Mouse (Mus musculus): ENCODE results near the gene Pqlc3. TPM values are rescaled to one million over a fixed set of nuclear protein-coding genes. Genes with fewer than 3 reads are reported as not detected.

Pqlc3 gene
- polyA plus RNA-seq, 1 experiment from 2014 or later, result 1.8 TPM

DNA sequence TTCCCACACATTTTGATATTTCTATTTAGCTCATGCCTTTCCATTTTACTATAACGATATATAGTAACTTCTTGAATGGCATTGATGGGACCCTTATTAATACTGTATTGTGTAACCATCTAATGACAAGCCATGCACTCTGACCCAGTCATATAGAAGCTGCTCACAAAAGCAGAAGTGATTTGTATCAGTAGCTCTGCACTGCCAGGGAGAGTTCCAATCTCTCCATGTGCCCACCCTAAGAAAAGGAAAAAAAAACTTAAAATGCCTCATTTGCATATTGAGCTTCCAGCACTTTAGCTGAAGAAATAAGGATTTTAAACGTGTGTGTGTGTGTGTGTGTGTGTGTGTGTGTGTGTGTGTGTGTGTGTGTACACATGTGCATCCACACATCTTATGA lies 7.9 kb downstream of the Pqlc3 start:
- Histone ChIP-seq H3K9ac (replicated peaks; ENCODE audit: low read depth, low read length) (no peak overlapping the region), H3K27me3 (replicated peaks; ENCODE audit: control insufficient read depth, insufficient read depth, low read length) (no peaks in the 10 kb centered on the region), H3K4me2 (ENCODE audit: low read length) (no peak overlapping the region), H3K36me3 (ENCODE audit: control insufficient read depth, insufficient read depth) (no peaks in the 10 kb centered on the region), H3K27ac (ENCODE audit: low read length) (no peak overlapping the region), H3K4me3 (replicated peaks; ENCODE audit: low read length) (no peak overlapping the region), H3K9me3 (ENCODE audit: control insufficient read depth, low read length) (no peaks in the 10 kb centered on the region), H3K4me1 (replicated peaks; ENCODE audit: control insufficient read depth, insufficient read depth, low read length) (no peaks in the 10 kb centered on the region)
- 81% methylated on average over 2 of the region's 2 CpGs for WGBS
- no peak for ATAC-seq

- ATAC-seq, result no peak
- no peaks in the 10 kb centered on the region for H3K36me3 ChIP-seq (ENCODE audit: control insufficient read depth, insufficient read depth)
- H3K4me1 ChIP-seq (replicated peaks; ENCODE audit: control insufficient read depth, insufficient read depth, low read length), result no peaks in the 10 kb centered on the region
- H3K4me3 ChIP-seq (replicated peaks; ENCODE audit: low read length), result no peak overlapping the region
- no peak overlapping the region for H3K4me2 ChIP-seq (ENCODE audit: low read length)
- no peaks in the 10 kb centered on the region for H3K27me3 ChIP-seq (replicated peaks; ENCODE audit: control insufficient read depth, insufficient read depth, low read length)
- no peak overlapping the region for H3K9ac ChIP-seq (replicated peaks; ENCODE audit: low read depth, low read length)
- H3K27ac ChIP-seq (ENCODE audit: low read length), result no peak overlapping the region
- H3K9me3 ChIP-seq (ENCODE audit: control insufficient read depth, low read length), result no peaks in the 10 kb centered on the region
- 51% methylated on average over 2 of the region's 2 CpGs for WGBS
Measured at GRCm38 (mm10) chr12:16991376-16991775, 8.8 kb downstream of the Pqlc3 start.

- Histone ChIP-seq H3K4me1 (replicated peaks; ENCODE audit: control insufficient read depth, insufficient read depth, low read length) (no peaks in the 10 kb centered on the region), H3K4me2 (ENCODE audit: low read length) (no peak overlapping the region), H3K9ac (replicated peaks; ENCODE audit: low read depth, low read length) (no peak overlapping the region), H3K36me3 (ENCODE audit: control insufficient read depth, insufficient read depth) (peaks cover 9% of the 10 kb centered on the region; the same call in 1 of the 2 replicates), H3K4me3 (replicated peaks; ENCODE audit: low read length) (no peak overlapping the region), H3K27ac (ENCODE audit: low read length) (no peak overlapping the region), H3K9me3 (ENCODE audit: control insufficient read depth, low read length) (no peaks in the 10 kb centered on the region), H3K27me3 (replicated peaks; ENCODE audit: control insufficient read depth, insufficient read depth, low read length) (no peaks in the 10 kb centered on the region)
- 100% methylated on average over 1 of the region's 1 CpGs for WGBS
- no peak for ATAC-seq
Measured at GRCm38 (mm10) chr12:16985778-16986177, 14.4 kb downstream of the Pqlc3 start.

DNA sequence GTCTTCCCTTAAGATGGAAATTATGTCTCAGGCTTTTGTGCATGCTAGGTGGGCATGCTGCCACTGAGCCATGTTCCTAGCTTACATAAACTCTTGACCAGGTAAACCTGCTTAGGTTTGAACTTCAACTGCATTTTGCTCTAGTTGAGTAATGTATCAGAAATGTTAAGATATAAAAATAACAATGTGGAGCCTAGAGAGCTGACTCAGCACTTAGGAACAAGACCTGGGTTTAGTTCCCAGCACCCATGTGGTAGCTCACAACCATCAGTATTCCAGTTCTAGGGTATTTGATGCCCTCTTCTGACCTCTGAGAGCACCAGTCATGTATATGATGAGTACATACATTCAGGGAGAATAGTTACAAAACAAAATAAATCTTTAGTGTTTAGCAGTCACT lies 23.1 kb downstream of the Pqlc3 start:
- peaks cover 41% of the 10 kb centered on the region for H3K36me3 ChIP-seq (ENCODE audit: control insufficient read depth, insufficient read depth)

GRCm38 (mm10) chr12:16966811-16967210 lies 33.4 kb downstream of the Pqlc3 start:
- no peak overlapping the region for H3K9ac ChIP-seq (replicated peaks; ENCODE audit: low read depth, low read length)
- peaks cover 14% of the 10 kb centered on the region for H3K36me3 ChIP-seq (ENCODE audit: control insufficient read depth, insufficient read depth)
- 94% methylated on average over 2 of the region's 2 CpGs for WGBS
- no peak overlapping the region for H3K4me2 ChIP-seq (ENCODE audit: low read length)
- no peaks in the 10 kb centered on the region for H3K4me1 ChIP-seq (replicated peaks; ENCODE audit: control insufficient read depth, insufficient read depth, low read length)
- ATAC-seq, result no peak
- H3K27me3 ChIP-seq (replicated peaks; ENCODE audit: control insufficient read depth, insufficient read depth, low read length), result no peaks in the 10 kb centered on the region
- no peak overlapping the region for H3K4me3 ChIP-seq (replicated peaks; ENCODE audit: low read length)
- no peaks in the 10 kb centered on the region for H3K9me3 ChIP-seq (ENCODE audit: control insufficient read depth, low read length)
- H3K27ac ChIP-seq (ENCODE audit: low read length), result no peak overlapping the region

More for the DNA sequence above, 23.1 kb downstream of the Pqlc3 start:
- Histone ChIP-seq H3K27ac (ENCODE audit: low read length) (no peak overlapping the region), H3K9ac (replicated peaks; ENCODE audit: low read depth, low read length) (no peak overlapping the region), H3K4me2 (ENCODE audit: low read length) (no peak overlapping the region), H3K27me3 (replicated peaks; ENCODE audit: control insufficient read depth, insufficient read depth, low read length) (no peaks in the 10 kb centered on the region), H3K4me3 (replicated peaks; ENCODE audit: low read length) (no peak overlapping the region), H3K9me3 (ENCODE audit: control insufficient read depth, low read length) (no peaks in the 10 kb centered on the region), H3K4me1 (replicated peaks; ENCODE audit: control insufficient read depth, insufficient read depth, low read length) (no peaks in the 10 kb centered on the region)
- ATAC-seq, result no peak

DNA sequence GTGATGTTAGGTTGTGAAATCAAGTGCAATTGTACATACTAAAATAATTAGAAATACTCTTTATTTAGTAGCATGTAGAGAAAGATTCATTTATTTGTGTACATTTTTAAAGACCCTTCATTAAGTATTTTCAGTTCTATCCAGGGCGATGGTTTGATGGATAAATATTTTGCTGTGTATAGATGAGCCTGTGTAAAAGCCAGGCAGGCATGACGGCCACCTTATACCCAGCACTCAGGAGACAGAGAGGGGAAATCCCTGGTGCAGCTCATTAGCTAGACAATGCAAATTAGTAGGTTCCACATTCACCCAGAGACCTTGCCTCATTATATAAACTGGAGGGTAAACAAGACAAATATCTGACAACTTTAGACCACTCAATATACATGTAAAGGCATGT lies 36.9 kb downstream of the Pqlc3 start:
- WGBS, result 56% methylated on average over 2 of the region's 2 CpGs
- no peak for ATAC-seq

DNA sequence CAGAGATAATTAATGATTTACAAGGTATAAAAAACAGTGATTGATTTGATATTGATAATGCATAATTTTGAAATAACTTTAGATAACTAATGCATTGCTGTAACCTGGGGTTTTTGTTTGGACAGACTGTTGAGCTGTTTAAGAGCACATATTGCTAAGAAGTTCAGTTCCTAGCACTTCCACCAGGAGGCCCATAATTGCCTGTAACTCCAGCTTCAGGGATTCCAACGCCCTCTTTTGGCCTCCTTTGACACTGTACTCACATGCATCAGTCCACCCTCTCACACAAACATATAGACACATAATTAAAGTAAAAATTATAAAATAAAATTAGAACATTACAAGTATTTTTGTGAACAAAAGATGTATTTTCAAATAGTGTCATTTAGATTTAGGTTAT lies 41.4 kb downstream of the Pqlc3 start:
- Histone ChIP-seq H3K9ac (replicated peaks; ENCODE audit: low read depth, low read length) (no peak overlapping the region), H3K9me3 (ENCODE audit: control insufficient read depth, low read length) (no peaks in the 10 kb centered on the region), H3K4me3 (replicated peaks; ENCODE audit: low read length) (no peak overlapping the region), H3K36me3 (ENCODE audit: control insufficient read depth, insufficient read depth) (peaks cover 19% of the 10 kb centered on the region), H3K27me3 (replicated peaks; ENCODE audit: control insufficient read depth, insufficient read depth, low read length) (no peaks in the 10 kb centered on the region), H3K4me1 (replicated peaks; ENCODE audit: control insufficient read depth, insufficient read depth, low read length) (no peaks in the 10 kb centered on the region), H3K4me2 (ENCODE audit: low read length) (no peak overlapping the region), H3K27ac (ENCODE audit: low read length) (no peak overlapping the region)
- ATAC-seq, result no peak
- 66% methylated on average over 1 of the region's 1 CpGs for WGBS

More for the DNA sequence above, 36.9 kb downstream of the Pqlc3 start:
- Histone ChIP-seq H3K4me2 (ENCODE audit: low read length) (no peak overlapping the region), H3K4me3 (replicated peaks; ENCODE audit: low read length) (no peak overlapping the region), H3K27me3 (replicated peaks; ENCODE audit: control insufficient read depth, insufficient read depth, low read length) (no peaks in the 10 kb centered on the region), H3K9ac (replicated peaks; ENCODE audit: low read depth, low read length) (no peak overlapping the region), H3K4me1 (replicated peaks; ENCODE audit: control insufficient read depth, insufficient read depth, low read length) (no peaks in the 10 kb centered on the region), H3K9me3 (ENCODE audit: control insufficient read depth, low read length) (no peaks in the 10 kb centered on the region), H3K36me3 (ENCODE audit: control insufficient read depth, insufficient read depth) (peaks cover 15% of the 10 kb centered on the region), H3K27ac (ENCODE audit: low read length) (no peak overlapping the region)

DNA sequence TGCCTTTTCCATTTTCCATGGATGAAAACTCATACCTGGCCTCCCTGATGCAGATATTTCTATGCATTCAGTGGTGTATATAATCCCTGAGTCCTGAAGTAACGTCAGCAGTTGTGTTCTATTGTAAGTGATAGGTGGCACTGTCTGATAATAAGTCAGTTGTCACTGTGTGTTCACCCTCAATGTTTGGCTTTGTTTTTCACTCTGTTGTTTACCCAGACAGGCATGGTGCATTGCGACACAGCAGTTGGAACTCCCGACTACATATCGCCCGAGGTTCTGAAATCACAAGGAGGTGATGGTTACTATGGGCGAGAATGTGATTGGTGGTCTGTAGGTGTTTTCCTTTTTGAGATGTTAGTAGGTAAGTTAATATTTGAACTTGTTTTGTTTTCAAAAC lies 52.0 kb downstream of the Pqlc3 start:
- H3K27ac ChIP-seq (ENCODE audit: low read length), result no peak overlapping the region
- no peak overlapping the region for H3K4me2 ChIP-seq (ENCODE audit: low read length)
- WGBS, result 91% methylated on average over 6 of the region's 6 CpGs
- no peaks in the 10 kb centered on the region for H3K4me1 ChIP-seq (replicated peaks; ENCODE audit: control insufficient read depth, insufficient read depth, low read length)
- ATAC-seq, result no peak
- H3K4me3 ChIP-seq (replicated peaks; ENCODE audit: low read length), result no peak overlapping the region
- 0 out of 2 replicates have a peak, but pooled peaks cover 4% of the 10 kb centered on the region for H3K36me3 ChIP-seq (ENCODE audit: control insufficient read depth, insufficient read depth)
- no peaks in the 10 kb centered on the region for H3K9me3 ChIP-seq (ENCODE audit: control insufficient read depth, low read length)
- H3K9ac ChIP-seq (replicated peaks; ENCODE audit: low read depth, low read length), result no peak overlapping the region
- H3K27me3 ChIP-seq (replicated peaks; ENCODE audit: control insufficient read depth, insufficient read depth, low read length), result no peaks in the 10 kb centered on the region

DNA sequence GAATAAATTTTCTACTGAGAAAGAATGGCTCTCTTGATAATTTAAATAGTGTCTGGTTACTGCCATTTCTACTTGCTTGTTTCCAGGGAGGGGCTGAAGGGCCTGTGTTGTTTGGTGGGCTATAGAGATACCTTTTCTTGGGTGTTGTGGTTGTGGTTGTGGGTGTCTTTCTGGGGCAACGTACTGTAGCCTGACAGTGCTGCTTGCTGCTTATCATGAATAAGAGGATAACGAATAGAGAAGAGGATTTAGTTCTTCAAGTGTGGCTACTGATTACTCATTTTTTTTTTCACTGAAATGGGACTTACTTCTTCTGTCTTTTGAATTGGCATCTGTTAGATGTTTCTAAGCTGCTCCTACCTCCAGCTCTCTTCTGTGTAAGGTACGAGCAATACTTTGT lies 58.2 kb downstream of the Pqlc3 start:
- Histone ChIP-seq H3K9ac (replicated peaks; ENCODE audit: low read depth, low read length) (no peak overlapping the region), H3K4me2 (ENCODE audit: low read length) (no peak overlapping the region), H3K4me1 (replicated peaks; ENCODE audit: control insufficient read depth, insufficient read depth, low read length) (no peaks in the 10 kb centered on the region), H3K36me3 (ENCODE audit: control insufficient read depth, insufficient read depth) (no peaks in the 10 kb centered on the region), H3K27ac (ENCODE audit: low read length) (no peak overlapping the region), H3K9me3 (ENCODE audit: control insufficient read depth, low read length) (no peaks in the 10 kb centered on the region), H3K27me3 (replicated peaks; ENCODE audit: control insufficient read depth, insufficient read depth, low read length) (no peaks in the 10 kb centered on the region), H3K4me3 (replicated peaks; ENCODE audit: low read length) (no peak overlapping the region)
- WGBS, result 78% methylated on average over 3 of the region's 3 CpGs
- ATAC-seq, result no peak

Measured in forebrain, embryonic 16.5 days (tissue).